Mouse (Mus musculus) liver, adult 2 months (tissue): ENCODE data around the gene Gm21973. TPM values are rescaled to one million over a fixed set of nuclear protein-coding genes. Genes with fewer than 3 reads are reported as not detected.
A peak's percentile ranks its signal among the peaks of the same experiment; 100 is the strongest.

Experiments used
- DNase-seq: peaks from one replicate; pipeline ENCODE4 v3.0.0-alpha.2; 2011; ENCODE audit warnings: low read depth, low spot score; ENCODE audit errors: extremely low read depth
- H3K27ac ChIP-seq: fragments of 200-500 bp; replicated peaks from 2 replicates; pipeline ENCODE4 v1.5.1; 2012; ENCODE audit warnings: low read depth, mild to moderate bottlenecking, control low read depth, inconsistent platforms, low read length; ENCODE audit not compliant: insufficient read depth
- H3K27me3 ChIP-seq: fragments of 200-500 bp; 2 replicates; pipeline ENCODE4 v1.6.1; 2012; ENCODE audit warnings: mild to moderate bottlenecking, moderate library complexity, low read length, inconsistent platforms; ENCODE audit not compliant: control insufficient read depth, insufficient read depth
- H3K36me3 ChIP-seq: fragments of 200-500 bp; 2 replicates; pipeline ENCODE4 v1.6.1; 2012; ENCODE audit warnings: low read length, inconsistent platforms; ENCODE audit not compliant: control insufficient read depth, insufficient read depth
- H3K4me1 ChIP-seq: fragments of 200-500 bp; 2 replicates; pipeline ENCODE4 v1.6.1; 2011; ENCODE audit warnings: low read length; ENCODE audit not compliant: control insufficient read depth, insufficient read depth
- H3K4me3 ChIP-seq: fragments of 200-500 bp; 2 replicates; pipeline ENCODE4 v1.5.1; 2011; ENCODE audit warnings: low read depth, mild to moderate bottlenecking, control low read depth, low read length, moderate library complexity; ENCODE audit not compliant: insufficient read depth
- H3K79me2 ChIP-seq: fragments of 200-500 bp; 2 replicates; pipeline ENCODE4 v1.6.1; 2012; ENCODE audit warnings: inconsistent platforms, mild to moderate bottlenecking, low read length, moderate library complexity; ENCODE audit not compliant: control insufficient read depth, insufficient read depth
- H3K9ac ChIP-seq: fragments of 200-500 bp; 2 replicates; pipeline ENCODE4 v1.6.1; 2012; ENCODE audit warnings: low read depth, mild to moderate bottlenecking, control low read depth, inconsistent platforms, low read length
- CTCF ChIP-seq: fragments of 200-500 bp; IDR thresholded peaks from 2 replicates; pipeline ENCODE4 v1.5.1; 2011; ENCODE audit warnings: low read depth, low read length, control low read depth
- POLR2A ChIP-seq: fragments of 200-500 bp; IDR thresholded peaks from 2 replicates; pipeline ENCODE4 v1.6.1; 2011; ENCODE audit warnings: low read length, control low read depth; ENCODE audit not compliant: insufficient read depth; ENCODE audit errors: extremely low read depth
- WGBS: fragments of 180-500 bp; shearing (Covaris S2); methylation state at CpG from one replicate; pipeline ENCODE4 v1.1.7; 2018; 5-methylcytosine and 5-hydroxymethylcytosine counted together
- polyA plus RNA-seq: library from polyadenylated mRNA; depleted of rRNA; stranded (reverse); fragments of >200 nt; gene quantifications from 2 replicates; pipeline ENCODE4 v1.2.3, GENCODE M21; 2012; rRNA removed
- total RNA-seq: library from RNA; depleted of rRNA; stranded (reverse); fragments of >200 nt; gene quantifications from 2 replicates; pipeline ENCODE4 v1.2.3, GENCODE M21; 2014; rRNA removed

Gene Gm21973
- total RNA-seq (1.4 and 1.9 TPM in 2 replicates), polyA plus RNA-seq (0.59 TPM in 1 of 2 replicates, not detected in the other)

DNA sequence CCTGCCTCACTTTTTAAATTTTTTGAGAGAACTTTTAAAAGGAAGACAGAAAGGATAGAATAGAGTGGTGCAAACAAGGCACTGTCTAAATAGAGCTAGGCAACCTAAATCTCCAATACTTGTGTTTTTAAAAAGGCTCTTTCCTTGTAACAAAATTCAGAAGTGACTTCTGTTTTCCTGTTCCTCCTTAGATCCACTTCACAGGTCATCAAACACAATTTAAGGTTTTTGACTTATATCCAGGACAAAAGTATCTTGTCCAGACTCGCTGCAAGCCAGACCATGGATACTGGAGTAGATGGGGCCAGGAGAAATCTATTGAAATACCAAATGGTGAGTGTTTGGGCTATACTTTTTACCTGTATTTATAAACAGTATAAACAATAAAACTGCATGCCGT lies at the start of gene Gm21973:
TSS of gene Gm21973 (plus strand) at position 301 of the 400 bp plus-strand sequence.
- no peak for TF ChIP-seq POLR2A
- no peak for TF ChIP-seq CTCF
- peaks cover 21% of the 10 kb centered on the region for H3K36me3 ChIP-seq
- no peak for DNase-seq
- no peak within 1 kb of the TSS for H3K9ac ChIP-seq
- H3K79me2 ChIP-seq, result no peaks in the 10 kb centered on the region
- H3K4me3 ChIP-seq, result no peak within 1 kb of the TSS
- no peaks in the 10 kb centered on the region for H3K27me3 ChIP-seq
- H3K27ac ChIP-seq, result no peak within 1 kb of the TSS
- 95% methylated on average over 2 of the region's 2 CpGs for WGBS
- no peaks in the 10 kb centered on the region for H3K4me1 ChIP-seq

DNA sequence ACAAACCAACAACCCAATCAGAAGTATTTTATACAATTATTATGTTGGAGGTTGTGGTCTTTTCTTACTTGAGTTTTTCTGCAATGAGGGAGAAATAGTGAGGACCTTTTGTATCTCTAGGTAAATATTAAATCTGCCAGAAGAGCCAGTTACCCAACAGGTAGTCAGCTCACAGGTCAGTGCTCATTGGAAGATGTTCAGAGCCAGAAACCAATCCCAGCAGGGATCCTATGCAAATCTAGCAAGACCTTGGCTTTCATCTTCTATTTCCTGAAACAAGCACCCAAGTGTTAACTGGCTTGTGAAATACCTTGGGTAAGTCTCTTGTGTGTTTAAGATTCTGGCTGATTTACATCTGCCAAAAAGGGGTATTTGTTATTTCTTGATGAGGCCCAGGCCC lies 48.8 kb upstream of the Gm21973 start:
- Histone ChIP-seq H3K4me3 (no peak overlapping the region), H3K4me1 (peaks cover 4% of the 10 kb centered on the region; the same call in 1 of the 2 replicates), H3K27me3 (no peaks in the 10 kb centered on the region), H3K9ac (no peak overlapping the region), H3K36me3 (no peaks in the 10 kb centered on the region), H3K27ac (no peak overlapping the region), H3K79me2 (peaks cover 7% of the 10 kb centered on the region; the same call in 1 of the 2 replicates)
- peak; percentile 89 for DNase-seq
- TF ChIP-seq CTCF, result no peak
- TF ChIP-seq POLR2A, result no peak

DNA sequence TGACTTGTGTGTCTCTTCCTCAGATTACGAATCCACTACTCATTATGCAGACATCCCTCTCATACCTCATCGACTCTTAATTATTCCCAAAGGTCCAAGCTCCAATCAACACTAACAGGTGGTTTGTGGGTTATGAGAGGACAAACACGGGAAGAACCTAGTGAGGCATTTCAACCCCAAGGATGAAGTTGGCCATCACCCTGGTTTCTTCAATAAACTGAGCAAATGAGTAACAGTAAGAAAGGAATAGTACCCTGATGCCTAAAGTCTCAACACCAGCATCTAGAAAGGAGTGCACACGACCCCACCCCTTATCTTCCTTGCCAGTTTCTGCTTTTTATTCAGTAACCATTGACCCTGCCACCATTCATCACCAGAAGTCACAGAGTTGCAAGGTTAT lies 47.7 kb upstream of the Gm21973 start:
- no peaks in the 10 kb centered on the region for H3K27me3 ChIP-seq
- TF ChIP-seq POLR2A, result no peak
- TF ChIP-seq CTCF, result no peak
- no peak for DNase-seq

DNA sequence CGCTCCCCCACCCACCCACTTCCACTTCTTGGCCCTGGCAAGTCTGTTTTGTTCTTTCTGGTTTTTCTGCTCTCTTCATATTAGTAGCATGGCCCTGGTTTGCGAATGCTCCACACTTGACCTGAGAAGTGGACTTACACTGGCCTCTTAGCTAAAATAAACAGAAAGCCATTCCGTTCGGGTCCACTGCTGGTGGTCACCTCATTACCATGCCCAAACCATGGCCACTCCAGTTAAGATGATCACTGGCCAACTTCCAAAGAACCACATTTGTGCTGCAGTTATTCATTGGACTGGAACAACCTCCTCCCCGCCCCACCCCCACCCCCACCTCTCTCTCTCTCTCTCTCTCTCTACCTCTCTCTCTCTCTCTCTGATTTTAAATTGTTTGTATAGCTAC lies 43.6 kb upstream of the Gm21973 start:
- Histone ChIP-seq H3K9ac (no peak overlapping the region), H3K4me3 (no peak overlapping the region), H3K79me2 (peaks cover 16% of the 10 kb centered on the region; the same call in 1 of the 2 replicates), H3K27ac (no peak overlapping the region), H3K4me1 (peaks cover 18% of the 10 kb centered on the region), H3K36me3 (no peaks in the 10 kb centered on the region; the same call in 1 of the 2 replicates), H3K27me3 (no peaks in the 10 kb centered on the region)
- DNase-seq, result no peak
- 47% methylated on average over 4 of the region's 5 CpGs for WGBS
- no peak for TF ChIP-seq CTCF
- TF ChIP-seq POLR2A, result no peak

More for the DNA sequence above, 47.7 kb upstream of the Gm21973 start:
- Histone ChIP-seq H3K4me1 (peaks cover 9% of the 10 kb centered on the region), H3K36me3 (no peaks in the 10 kb centered on the region), H3K9ac (no peak overlapping the region), H3K79me2 (peaks cover 7% of the 10 kb centered on the region; the same call in 1 of the 2 replicates), H3K27ac (no peak overlapping the region), H3K4me3 (no peak overlapping the region)
- WGBS, result 80% methylated on average over 4 of the region's 4 CpGs

DNA sequence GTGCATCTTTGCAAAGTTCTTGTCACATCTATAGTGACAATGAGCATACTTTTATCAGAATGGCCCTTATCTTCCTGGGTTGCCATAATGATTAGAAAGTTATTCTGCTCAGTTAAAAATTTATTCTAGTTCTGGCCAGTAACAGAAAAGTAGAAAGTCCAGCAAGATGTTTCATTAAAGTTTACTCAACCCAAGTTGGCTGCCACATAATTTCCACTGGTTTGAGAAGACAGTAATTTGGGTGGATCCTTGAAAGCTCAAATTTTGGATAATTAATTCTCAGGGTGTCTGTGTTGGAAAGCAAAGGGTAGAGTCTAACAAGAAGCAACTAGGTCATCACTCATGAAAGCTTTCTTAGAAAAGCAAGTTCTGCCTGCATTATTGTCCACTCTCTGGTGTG lies 41.5 kb upstream of the Gm21973 start:
- Histone ChIP-seq H3K4me3 (no peak overlapping the region), H3K36me3 (no peaks in the 10 kb centered on the region; the same call in 1 of the 2 replicates), H3K79me2 (peaks cover 13% of the 10 kb centered on the region; the same call in 1 of the 2 replicates), H3K4me1 (peaks cover 20% of the 10 kb centered on the region), H3K9ac (no peak overlapping the region), H3K27ac (no peak overlapping the region), H3K27me3 (no peaks in the 10 kb centered on the region)
- TF ChIP-seq CTCF (no peak), POLR2A (no peak)
- peak; percentile 88 for DNase-seq

DNA sequence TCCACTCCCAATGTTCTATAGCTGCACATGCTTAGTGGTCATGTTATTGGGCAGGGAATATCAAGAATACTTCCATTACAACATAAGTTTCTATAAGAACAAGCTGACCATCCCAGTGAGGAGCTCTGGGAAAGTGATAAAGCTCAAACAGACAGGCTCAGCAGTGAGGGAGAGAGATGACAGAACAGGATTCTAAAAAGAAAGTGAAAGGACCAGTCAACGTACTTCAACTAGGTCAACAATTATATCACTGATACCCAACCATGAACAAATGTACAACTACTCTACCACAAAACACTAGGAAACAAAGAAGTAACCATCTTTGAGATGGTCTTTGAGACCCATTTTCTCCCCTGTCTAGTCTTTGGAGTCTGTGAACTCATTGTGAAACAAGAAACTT lies 28.6 kb upstream of the Gm21973 start:
- no peak overlapping the region for H3K4me3 ChIP-seq
- WGBS, result 23% methylated on average over 1 of the region's 1 CpGs

More for the DNA sequence above, 28.6 kb upstream of the Gm21973 start:
- DNase-seq, result peak; percentile 50
- Histone ChIP-seq H3K4me1 (peaks cover 11% of the 10 kb centered on the region), H3K9ac (no peak overlapping the region), H3K27me3 (no peaks in the 10 kb centered on the region), H3K27ac (no peak overlapping the region), H3K36me3 (peaks cover 6% of the 10 kb centered on the region; the same call in 1 of the 2 replicates), H3K79me2 (peaks cover 12% of the 10 kb centered on the region)
- no peak for TF ChIP-seq POLR2A
- no peak for TF ChIP-seq CTCF
